Mouse (Mus musculus) forebrain, postnatal 0 days (tissue): Measurements from ENCODE around the gene Ppp2ca. TPM values are rescaled to one million over a fixed set of nuclear protein-coding genes. Genes with fewer than 3 reads are reported as not detected.
A peak's percentile ranks its signal among the peaks of the same experiment; 100 is the strongest.
"Not testable (repeated sequence)": the region's sequence is repeated elsewhere in the genome, so short reads cannot be mapped to it uniquely, and the experiment has no call there.

Experiments
- ATAC-seq: fragments of 200-750 bp; cut with Nextera tagmentation; 2 replicates; pipeline ENCODE4 v1.8.0; 2017; ENCODE audit warnings: mild to moderate bottlenecking, moderate library complexity
- DNase-seq: peaks from one replicate; pipeline ENCODE4 v3.0.0-alpha.2; 2015
- H3K27ac ChIP-seq: fragments of 300-500 bp; sonication (generic); 2 replicates; pipeline ENCODE4 v1.5.1; 2014; ENCODE audit warnings: low read depth, mild to moderate bottlenecking, antibody characterized with exemption, low read length, moderate library complexity, mixed read lengths
- H3K27me3 ChIP-seq: fragments of 300-500 bp; sonication (generic); 2 replicates; pipeline ENCODE4 v1.6.1; 2014; ENCODE audit warnings: mild to moderate bottlenecking, low read length, mixed read lengths; ENCODE audit not compliant: insufficient read depth
- H3K36me3 ChIP-seq: fragments of 300-500 bp; sonication (generic); 2 replicates; pipeline ENCODE4 v1.6.1; 2014; ENCODE audit warnings: mild to moderate bottlenecking, moderate library complexity; ENCODE audit not compliant: insufficient read depth
- H3K4me1 ChIP-seq: fragments of 300-500 bp; sonication (generic); 2 replicates; pipeline ENCODE4 v1.6.1; 2014; ENCODE audit warnings: antibody characterized with exemption; ENCODE audit not compliant: insufficient read depth
- H3K4me2 ChIP-seq: fragments of 300-500 bp; sonication (generic); 2 replicates; pipeline ENCODE4 v1.6.1; 2014; ENCODE audit warnings: low read depth, mild to moderate bottlenecking, moderate library complexity
- H3K4me3 ChIP-seq: fragments of 300-500 bp; sonication (generic); 2 replicates; pipeline ENCODE4 v1.5.1; 2014; ENCODE audit warnings: low read depth, low read length, mixed read lengths
- H3K9ac ChIP-seq: fragments of 300-500 bp; sonication (generic); 2 replicates; pipeline ENCODE4 v1.6.1; 2014; ENCODE audit warnings: mild to moderate bottlenecking
- H3K9me3 ChIP-seq: fragments of 300-500 bp; sonication (generic); 2 replicates; pipeline ENCODE4 v1.6.1; 2016; ENCODE audit warnings: low read length
- CTCF ChIP-seq: sonication (generic); IDR thresholded peaks from 2 replicates; pipeline ENCODE4 v1.5.1; 2016; ENCODE audit warnings: antibody characterized with exemption, control low read depth, low read depth
- WGBS: fragments of 180-500 bp; shearing (Covaris S2); extraction: QIAGEN DNeasy Blood & Tissue Kit; methylation state at CpG from one replicate; pipeline ENCODE4 v1.1.7; 2014; 5-methylcytosine and 5-hydroxymethylcytosine counted together
- polyA plus RNA-seq: library from polyadenylated mRNA; unstranded; fragments of >200 nt; fragmentation: Nextera tagmentation; extraction: Ambion mirVana; gene quantifications from 2 replicates; pipeline ENCODE4 v1.2.1, GENCODE M21; 2015
- total RNA-seq: library from RNA; depleted of rRNA; stranded (reverse); fragments of >200 nt; gene quantifications from 2 replicates; pipeline ENCODE4 v1.2.3, GENCODE M21; 2014

Ppp2ca gene
- total and polyA plus RNA-seq, 2 experiments from 2014 or later, result 112 to 141 TPM

GRCm38 (mm10) chr11:52129621-52130450 is 31.4 kb downstream of the Ppp2ca start:
- H3K9me3 ChIP-seq, result no peaks in the 10 kb centered on the region
- no peak overlapping the region for H3K4me2 ChIP-seq
- H3K36me3 ChIP-seq, result 0 out of 2 replicates have a peak, but pooled peaks cover 3% of the 10 kb centered on the region
- H3K4me3 ChIP-seq, result no peak overlapping the region
- ATAC-seq, result peak; percentile 49
- DNase-seq, result no peak
- no peaks in the 10 kb centered on the region for H3K27me3 ChIP-seq
- 0 out of 2 replicates have a peak overlapping the region, but pooled peaks have one; percentile 50 for H3K27ac ChIP-seq
- H3K9ac ChIP-seq, result no peak overlapping the region
- 0 out of 2 replicates have a peak, but pooled peaks cover 6% of the 10 kb centered on the region for H3K4me1 ChIP-seq
- WGBS, result 65% methylated on average over 10 of the region's 10 CpGs
- TF ChIP-seq CTCF, result no peak

- 84% methylated on average over 7 of the region's 7 CpGs for WGBS
- DNase-seq, result no peak
- no peak overlapping the region for H3K27ac ChIP-seq
Observed at GRCm38 (mm10) chr11:52130451-52131068, 32.1 kb downstream of the Ppp2ca start.

GRCm38 (mm10) chr11:52143675-52144074 is 45.2 kb downstream of the Ppp2ca start:
- H3K4me2 ChIP-seq, H3K36me3 ChIP-seq, H3K9ac ChIP-seq, H3K4me3 ChIP-seq, H3K9me3 ChIP-seq, H3K27me3 ChIP-seq, H3K4me1 ChIP-seq, H3K27ac ChIP-seq: not testable (repeated sequence)
- 41% methylated on average over 4 of the region's 4 CpGs for WGBS
- ATAC-seq (peak; percentile 93), DNase-seq (peak; percentile 70)
- peak; percentile 80 for TF ChIP-seq CTCF

More at GRCm38 (mm10) chr11:52130451-52131068, 32.1 kb downstream of the Ppp2ca start:
- 0 out of 2 replicates have a peak, but pooled peaks cover 6% of the 10 kb centered on the region for H3K4me1 ChIP-seq
- no peak; the same call in 1 of the 2 replicates for ATAC-seq
- H3K4me3 ChIP-seq, result no peak overlapping the region
- H3K9me3 ChIP-seq, result 0 out of 2 replicates have a peak, but pooled peaks cover 3% of the 10 kb centered on the region
- no peak overlapping the region for H3K9ac ChIP-seq
- peak; percentile 28; the same call in 1 of the 2 replicates for TF ChIP-seq CTCF
- no peaks in the 10 kb centered on the region for H3K27me3 ChIP-seq
- H3K36me3 ChIP-seq, result no peaks in the 10 kb centered on the region
- no peak overlapping the region for H3K4me2 ChIP-seq

GRCm38 (mm10) chr11:52145428-52145827 is 46.9 kb downstream of the Ppp2ca start, which contains the start of gene Olfr1373:
TSS of gene Olfr1373 (minus strand) at chr11:52145528.
- not testable (repeated sequence) for H3K36me3 ChIP-seq, H3K4me1 ChIP-seq, ATAC-seq, H3K4me2 ChIP-seq, DNase-seq, H3K9me3 ChIP-seq, H3K9ac ChIP-seq, H3K27me3 ChIP-seq, H3K27ac ChIP-seq, H3K4me3 ChIP-seq
- WGBS, result 100% methylated on average over 1 of the region's 1 CpGs

- H3K4me3 ChIP-seq, result no peak overlapping the region
- no peak overlapping the region for H3K27ac ChIP-seq
- WGBS, result 49% methylated on average over 10 of the region's 10 CpGs
- H3K4me2 ChIP-seq, result no peak overlapping the region
- ATAC-seq (no peak), DNase-seq (no peak)
- no peaks in the 10 kb centered on the region for H3K36me3 ChIP-seq
- H3K27me3 ChIP-seq, result no peaks in the 10 kb centered on the region
- H3K9me3 ChIP-seq, result no peaks in the 10 kb centered on the region
- H3K9ac ChIP-seq, result no peak overlapping the region
- no peaks in the 10 kb centered on the region for H3K4me1 ChIP-seq
- TF ChIP-seq CTCF, result no peak
Observed at GRCm38 (mm10) chr11:52163926-52164325, 65.4 kb downstream of the Ppp2ca start.

GRCm38 (mm10) chr11:52167126-52167525 is 68.6 kb downstream of the Ppp2ca start:
- Histone ChIP-seq H3K36me3 (no peaks in the 10 kb centered on the region), H3K27me3 (no peaks in the 10 kb centered on the region; the same call in 1 of the 2 replicates), H3K9me3 (no peaks in the 10 kb centered on the region), H3K9ac (no peak overlapping the region), H3K27ac (no peak overlapping the region), H3K4me1 (no peaks in the 10 kb centered on the region), H3K4me3 (no peak overlapping the region), H3K4me2 (no peak overlapping the region)
- no peak for TF ChIP-seq CTCF
- WGBS, result 3% methylated on average over 21 of the region's 21 CpGs
- ATAC-seq (no peak), DNase-seq (peak; percentile 5)

GRCm38 (mm10) chr11:52167901-52168302 is 69.4 kb downstream of the Ppp2ca start:
- Histone ChIP-seq H3K9ac (0 out of 2 replicates have a peak overlapping the region, but pooled peaks have one; percentile 18), H3K4me3 (peak overlapping the region; percentile 26), H3K4me2 (peak overlapping the region; percentile 58)
- H3K36me3 ChIP-seq, H3K27ac ChIP-seq, H3K4me1 ChIP-seq, DNase-seq, H3K27me3 ChIP-seq, H3K9me3 ChIP-seq: not testable (repeated sequence)
- 3% methylated on average over 31 of the region's 42 CpGs for WGBS
- ATAC-seq, result peak; percentile 36; the same call in 1 of the 2 replicates
